Mouse (Mus musculus) neural tube, embryonic 11.5 days (tissue): ENCODE measurements around the gene Slc2a1. TPM values are rescaled to one million over a fixed set of nuclear protein-coding genes. Genes with fewer than 3 reads are reported as not detected.
A peak's percentile ranks its signal among the peaks of the same experiment; 100 is the strongest.

Experiments
- ATAC-seq: fragments of 200-750 bp; cut with Nextera tagmentation; 2 replicates; pipeline ENCODE4 v1.8.0; 2017; ENCODE audit warnings: moderate number of reproducible peaks, mild to moderate bottlenecking, moderate TSS enrichment, moderate library complexity; ENCODE audit not compliant: insufficient read depth, low FRiP score, low TSS enrichment
- DNase-seq: peaks from one replicate; pipeline ENCODE4 v3.0.0-alpha.2; 2015; ENCODE audit warnings: low spot score
- H3K27ac ChIP-seq: fragments of 300-500 bp; sonication (generic); 2 replicates; pipeline ENCODE4 v1.5.1; 2014; ENCODE audit warnings: low read depth, mild to moderate bottlenecking, low read length
- H3K27me3 ChIP-seq: fragments of 300-500 bp; sonication (generic); 2 replicates; pipeline ENCODE4 v1.6.1; 2014; ENCODE audit warnings: mild to moderate bottlenecking, low read length, mixed read lengths; ENCODE audit not compliant: control insufficient read depth, insufficient read depth
- H3K36me3 ChIP-seq: fragments of 300-500 bp; sonication (generic); 2 replicates; pipeline ENCODE4 v1.6.1; 2014; ENCODE audit warnings: mild to moderate bottlenecking, low read length, moderate library complexity, mixed read lengths; ENCODE audit not compliant: control insufficient read depth, insufficient read depth
- H3K4me1 ChIP-seq: fragments of 300-500 bp; sonication (generic); 2 replicates; pipeline ENCODE4 v1.6.1; 2014; ENCODE audit warnings: low read length, mixed read lengths; ENCODE audit not compliant: control insufficient read depth, insufficient read depth
- H3K4me2 ChIP-seq: fragments of 300-500 bp; sonication (generic); 2 replicates; pipeline ENCODE4 v1.6.1; 2014; ENCODE audit warnings: low read depth, mild to moderate bottlenecking, moderate library complexity
- H3K4me3 ChIP-seq: fragments of 300-500 bp; sonication (generic); 2 replicates; pipeline ENCODE4 v1.5.1; 2014; ENCODE audit warnings: low read depth, low read length
- H3K9ac ChIP-seq: fragments of 300-500 bp; sonication (generic); 2 replicates; pipeline ENCODE4 v1.6.1; 2014; ENCODE audit warnings: mild to moderate bottlenecking, low read length
- H3K9me3 ChIP-seq: fragments of 300-500 bp; sonication (generic); 2 replicates; pipeline ENCODE4 v1.6.1; 2016; ENCODE audit warnings: low read length; ENCODE audit not compliant: control insufficient read depth
- WGBS: fragments of 180-500 bp; shearing (Covaris S2); extraction: QIAGEN DNeasy Blood & Tissue Kit; methylation state at CpG from one replicate; pipeline ENCODE4 v1.1.7; 2014; 5-methylcytosine and 5-hydroxymethylcytosine counted together
- polyA plus RNA-seq: library from polyadenylated mRNA; unstranded; fragments of >200 nt; fragmentation: Nextera tagmentation; extraction: Ambion mirVana; gene quantifications from 2 replicates; pipeline ENCODE4 v1.2.1, GENCODE M21; 2014

Slc2a1 gene
- polyA plus RNA-seq, 1 experiment from 2014 or later, result 162 TPM

GRCm38 (mm10) chr4:119131189-119131910 lies 22.8 kb downstream of the Slc2a1 start:
- ATAC-seq, result no peak
- Histone ChIP-seq H3K4me3 (no peak overlapping the region), H3K27me3 (no peaks in the 10 kb centered on the region), H3K36me3 (peaks cover 28% of the 10 kb centered on the region), H3K9me3 (no peaks in the 10 kb centered on the region), H3K4me1 (no peaks in the 10 kb centered on the region), H3K4me2 (no peak overlapping the region), H3K27ac (no peak overlapping the region), H3K9ac (no peak overlapping the region)
- no peak for DNase-seq
- 81% methylated on average over 8 of the region's 8 CpGs for WGBS

GRCm38 (mm10) chr4:119133306-119133705 lies 24.8 kb downstream of the Slc2a1 start:
- Histone ChIP-seq H3K4me3 (no peak overlapping the region), H3K4me2 (no peak overlapping the region), H3K9me3 (no peaks in the 10 kb centered on the region), H3K9ac (no peak overlapping the region), H3K27me3 (no peaks in the 10 kb centered on the region), H3K27ac (no peak overlapping the region), H3K4me1 (no peaks in the 10 kb centered on the region), H3K36me3 (peaks cover 32% of the 10 kb centered on the region)
- ATAC-seq (no peak), DNase-seq (no peak)
- WGBS, result 85% methylated on average over 13 of the region's 13 CpGs

- Histone ChIP-seq H3K36me3 (peaks cover 32% of the 10 kb centered on the region), H3K4me2 (no peak overlapping the region)
Observed at GRCm38 (mm10) chr4:119133860-119134259, 25.3 kb downstream of the Slc2a1 start.

GRCm38 (mm10) chr4:119137313-119137712 lies 28.8 kb downstream of the Slc2a1 start:
- no peak overlapping the region for H3K4me3 ChIP-seq
- no peak overlapping the region for H3K27ac ChIP-seq
- DNase-seq (no peak), ATAC-seq (no peak)
- H3K27me3 ChIP-seq, result no peaks in the 10 kb centered on the region
- 0 out of 2 replicates have a peak, but pooled peaks cover 2% of the 10 kb centered on the region for H3K4me1 ChIP-seq
- H3K36me3 ChIP-seq, result peaks cover 28% of the 10 kb centered on the region
- WGBS, result 68% methylated on average over 8 of the region's 8 CpGs
- no peaks in the 10 kb centered on the region for H3K9me3 ChIP-seq
- H3K9ac ChIP-seq, result no peak overlapping the region; the same call in 1 of the 2 replicates
- no peak overlapping the region for H3K4me2 ChIP-seq

More at GRCm38 (mm10) chr4:119133860-119134259, 25.3 kb downstream of the Slc2a1 start:
- Histone ChIP-seq H3K4me1 (no peaks in the 10 kb centered on the region), H3K27ac (no peak overlapping the region), H3K27me3 (no peaks in the 10 kb centered on the region), H3K9me3 (no peaks in the 10 kb centered on the region), H3K9ac (no peak overlapping the region), H3K4me3 (no peak overlapping the region)
- ATAC-seq, result no peak
- DNase-seq, result no peak
- 94% methylated on average over 13 of the region's 13 CpGs for WGBS

- DNase-seq (peak; percentile 81), ATAC-seq (peak; percentile 61; the same call in 1 of the 2 replicates)
- Histone ChIP-seq H3K9me3 (no peaks in the 10 kb centered on the region), H3K4me1 (0 out of 2 replicates have a peak, but pooled peaks cover 2% of the 10 kb centered on the region), H3K4me2 (peak overlapping the region; percentile 20), H3K36me3 (peaks cover 23% of the 10 kb centered on the region), H3K27me3 (no peaks in the 10 kb centered on the region), H3K4me3 (no peak overlapping the region), H3K9ac (no peak overlapping the region), H3K27ac (no peak overlapping the region)
- 12% methylated on average over 18 of the region's 18 CpGs for WGBS
Observed at GRCm38 (mm10) chr4:119138171-119138570, 29.7 kb downstream of the Slc2a1 start.

- no peaks in the 10 kb centered on the region for H3K27me3 ChIP-seq
- H3K4me1 ChIP-seq, result 0 out of 2 replicates have a peak, but pooled peaks cover 2% of the 10 kb centered on the region
- ATAC-seq (no peak), DNase-seq (no peak)
- peaks cover 20% of the 10 kb centered on the region for H3K36me3 ChIP-seq
- H3K4me2 ChIP-seq, result no peak overlapping the region
- 63% methylated on average over 8 of the region's 8 CpGs for WGBS
- H3K9me3 ChIP-seq, result no peaks in the 10 kb centered on the region
- H3K27ac ChIP-seq, result no peak overlapping the region
- H3K4me3 ChIP-seq, result no peak overlapping the region
- no peak overlapping the region for H3K9ac ChIP-seq
Observed at GRCm38 (mm10) chr4:119138776-119139175, 30.3 kb downstream of the Slc2a1 start.

- no peak overlapping the region for H3K4me2 ChIP-seq
- 47% methylated on average over 3 of the region's 3 CpGs for WGBS
- ATAC-seq, result no peak
Observed at GRCm38 (mm10) chr4:119140126-119140525, 31.6 kb downstream of the Slc2a1 start.

GRCm38 (mm10) chr4:119141191-119141590 lies 32.7 kb downstream of the Slc2a1 start:
- H3K4me2 ChIP-seq, result no peak overlapping the region
- H3K27me3 ChIP-seq, result no peaks in the 10 kb centered on the region
- H3K4me3 ChIP-seq, result no peak overlapping the region
- no peak for ATAC-seq
- no peak for DNase-seq
- H3K36me3 ChIP-seq, result peaks cover 4% of the 10 kb centered on the region
- H3K9me3 ChIP-seq, result no peaks in the 10 kb centered on the region
- H3K9ac ChIP-seq, result no peak overlapping the region
- 59% methylated on average over 10 of the region's 10 CpGs for WGBS
- H3K4me1 ChIP-seq, result 0 out of 2 replicates have a peak, but pooled peaks cover 2% of the 10 kb centered on the region
- H3K27ac ChIP-seq, result no peak overlapping the region

More at GRCm38 (mm10) chr4:119140126-119140525, 31.6 kb downstream of the Slc2a1 start:
- no peak for DNase-seq
- Histone ChIP-seq H3K9ac (no peak overlapping the region), H3K36me3 (peaks cover 12% of the 10 kb centered on the region), H3K4me3 (no peak overlapping the region), H3K4me1 (0 out of 2 replicates have a peak, but pooled peaks cover 2% of the 10 kb centered on the region), H3K27ac (no peak overlapping the region), H3K27me3 (no peaks in the 10 kb centered on the region), H3K9me3 (no peaks in the 10 kb centered on the region)
